Mouse (Mus musculus) heart, adult 18-20 months (tissue): Measurements from ENCODE around the gene Itpka. TPM values are rescaled to one million over a fixed set of nuclear protein-coding genes. Genes with fewer than 3 reads are reported as not detected.

Experiments used
- DNase-seq, 2 experiments: peaks; one replicate each; pipeline ENCODE4 v3.0.0; 2021 to 2022; ENCODE audit warnings: mixed read lengths in 1 of 2
- total RNA-seq, 2 experiments: library from RNA; stranded (reverse); gene quantifications; 2 replicates each; pipeline ENCODE4 v1.2.3; 2021

Itpka gene
- total RNA-seq, 2 experiments from 2014 or later: 0.42 to 0.98 TPM

- DNase-seq: no peak
These were observed 15.5 kb downstream of the Itpka start for GRCm38 (mm10) chr2:119757601-119758100.

GRCm38 (mm10) chr2:119758101-119758843 is 16.1 kb downstream of the Itpka start:
- peak in 1 of 2 experiments; percentile 25 for DNase-seq

DNA sequence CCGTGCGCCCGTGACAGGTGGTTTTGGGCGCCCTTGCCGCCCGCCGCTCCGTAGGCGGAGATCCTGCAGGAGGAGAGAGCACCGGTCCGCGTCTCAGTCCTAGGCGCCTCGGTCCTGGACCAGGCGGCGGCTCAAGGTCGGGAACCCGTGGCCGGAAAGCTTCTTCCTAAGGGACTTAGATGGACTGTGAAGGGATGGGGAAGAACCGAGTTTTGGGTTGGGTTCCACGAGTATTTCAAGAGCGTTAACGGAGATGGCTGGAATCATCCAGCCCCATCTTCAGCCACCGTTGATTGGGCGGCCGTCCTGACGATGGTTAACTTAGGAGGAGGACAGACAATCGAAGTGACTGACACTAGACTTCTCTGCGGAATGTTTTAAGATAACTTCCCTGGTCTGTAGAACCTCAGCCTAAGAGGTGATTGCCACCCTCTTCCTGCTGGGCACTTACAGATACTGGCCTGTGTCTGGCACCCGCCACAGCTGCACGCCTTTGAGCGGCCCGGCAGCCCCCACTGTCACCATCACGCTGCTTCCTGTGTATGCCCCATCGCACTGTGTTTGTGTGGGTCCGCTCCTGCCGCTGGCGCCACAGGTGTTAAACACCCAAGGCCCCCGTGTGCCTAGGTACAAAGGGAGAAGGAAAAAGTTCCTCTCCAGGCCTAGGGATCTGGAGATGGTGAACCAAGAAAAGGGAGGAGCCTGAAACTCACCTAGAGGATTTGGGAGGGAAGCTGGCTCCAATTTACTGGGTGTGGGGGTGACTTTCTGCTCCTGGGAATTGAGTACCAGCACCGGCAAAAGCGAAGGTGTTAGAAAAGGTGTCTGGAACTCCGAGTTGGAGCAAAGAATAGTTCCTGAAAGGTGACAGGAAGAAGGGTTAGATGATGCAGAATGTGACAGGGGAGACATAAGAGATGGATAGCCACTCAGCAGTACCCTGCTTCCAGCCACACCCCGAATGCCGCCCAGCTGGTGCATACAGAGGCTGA is 17.0 kb downstream of the Itpka start:
- no peak for DNase-seq

GRCm38 (mm10) chr2:119760251-119760650 is 18.1 kb downstream of the Itpka start, which contains the start of gene Ltk:
TSS of gene Ltk (minus strand) at chr2:119760431.
- no peak for DNase-seq

- DNase-seq: no peak
These were observed 20.1 kb downstream of the Itpka start for GRCm38 (mm10) chr2:119762276-119762675.

GRCm38 (mm10) chr2:119763924-119764323 is 21.8 kb downstream of the Itpka start:
- DNase-seq: no peak

- DNase-seq: no peak
These were observed 25.1 kb downstream of the Itpka start for GRCm38 (mm10) chr2:119767246-119767645.

DNA sequence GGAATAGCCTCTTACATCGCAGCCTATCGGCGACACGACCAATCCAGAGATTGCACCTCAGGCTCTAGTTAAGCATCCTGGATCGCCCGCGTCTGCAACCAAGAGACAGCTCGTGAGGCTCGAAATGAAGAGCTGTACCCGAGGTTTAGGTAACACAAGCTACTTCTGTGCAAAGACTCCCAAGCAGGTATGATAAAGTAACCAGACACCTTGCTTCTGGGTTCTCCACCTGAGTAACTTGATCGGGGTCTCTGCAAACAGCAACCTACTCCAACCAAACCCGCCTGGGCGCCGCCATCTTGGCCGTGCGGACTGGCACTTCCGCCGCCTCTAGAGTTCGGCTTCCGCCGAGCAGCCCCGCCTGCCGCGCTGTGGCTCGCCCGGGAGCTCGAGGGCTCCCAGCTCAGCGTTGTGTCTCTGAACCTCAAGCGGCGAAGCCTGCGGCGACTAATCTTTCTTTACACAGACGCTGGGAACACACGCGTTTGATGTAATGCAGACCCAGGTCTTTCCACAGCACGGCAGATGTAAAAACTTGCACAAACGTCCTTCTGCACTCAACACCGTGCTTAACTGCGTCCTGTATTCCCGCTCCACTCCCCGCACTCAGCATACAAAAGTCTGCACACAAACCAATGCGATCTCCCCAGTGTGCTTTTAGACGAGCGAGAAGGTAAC is 45.2 kb downstream of the Itpka start, which contains the start of gene Rpap1:
TSS of gene Rpap1 (minus strand) at position 332 of the 678 bp plus-strand sequence.
- DNase-seq: peak; percentile 83 to 88

DNA sequence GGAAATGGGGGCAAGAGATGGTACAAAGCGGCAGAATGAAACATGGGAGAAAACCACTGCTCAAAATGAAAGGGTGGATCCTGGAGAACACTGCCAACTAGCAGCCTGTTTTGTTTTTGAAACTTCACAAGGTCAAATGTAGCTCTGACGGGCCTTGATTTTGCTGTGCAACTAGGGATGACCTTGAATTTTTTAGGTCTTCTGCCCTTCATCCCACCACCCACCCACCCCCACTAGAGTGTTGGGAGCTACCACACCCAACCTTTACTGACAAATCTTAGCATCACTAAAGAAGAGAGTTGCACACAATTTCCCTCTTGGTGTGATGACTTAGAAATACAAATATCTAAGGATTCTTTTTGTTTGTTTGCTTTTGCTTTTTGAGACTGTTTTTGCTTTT is 47.9 kb downstream of the Itpka start:
- no peak for DNase-seq

GRCm38 (mm10) chr2:119797279-119797783 is 55.2 kb downstream of the Itpka start, which contains the start of gene Tyro3:
TSS of gene Tyro3 (plus strand) at chr2:119797733.
- no peak for DNase-seq

DNA sequence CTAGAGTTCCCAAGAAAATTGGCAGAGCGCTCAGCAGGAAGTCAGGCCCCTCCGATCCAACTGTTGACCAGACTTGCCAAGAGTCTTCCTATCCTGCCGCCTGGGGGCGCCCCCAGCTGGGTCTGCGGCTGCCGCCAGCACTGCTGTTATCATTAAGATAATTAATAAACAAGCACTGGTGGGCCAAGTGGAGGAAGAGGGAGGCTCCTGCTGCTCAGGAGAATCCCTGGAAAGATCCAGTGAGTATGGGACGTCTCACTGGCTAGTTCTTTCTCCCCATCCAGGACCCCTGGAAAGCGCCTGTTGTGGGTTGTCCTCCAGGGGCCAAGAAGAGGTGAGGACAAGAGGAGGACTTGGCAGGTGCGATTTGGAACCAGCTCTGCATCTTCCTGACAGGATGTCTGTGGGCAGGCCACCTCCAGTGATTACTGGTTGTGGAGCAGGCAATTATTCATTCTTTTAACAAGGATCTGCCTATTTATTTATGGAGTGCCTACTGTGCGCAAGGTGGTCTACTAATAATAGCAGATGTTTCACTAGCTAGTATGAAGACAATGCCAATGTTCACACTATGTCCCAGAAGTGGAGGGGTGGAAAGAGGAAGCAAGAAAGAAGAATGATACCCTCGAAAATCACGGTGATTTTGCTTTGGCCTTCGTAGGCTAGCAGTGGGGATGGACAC is 56.2 kb downstream of the Itpka start:
- DNase-seq: peak; percentile 80 to 81

DNA sequence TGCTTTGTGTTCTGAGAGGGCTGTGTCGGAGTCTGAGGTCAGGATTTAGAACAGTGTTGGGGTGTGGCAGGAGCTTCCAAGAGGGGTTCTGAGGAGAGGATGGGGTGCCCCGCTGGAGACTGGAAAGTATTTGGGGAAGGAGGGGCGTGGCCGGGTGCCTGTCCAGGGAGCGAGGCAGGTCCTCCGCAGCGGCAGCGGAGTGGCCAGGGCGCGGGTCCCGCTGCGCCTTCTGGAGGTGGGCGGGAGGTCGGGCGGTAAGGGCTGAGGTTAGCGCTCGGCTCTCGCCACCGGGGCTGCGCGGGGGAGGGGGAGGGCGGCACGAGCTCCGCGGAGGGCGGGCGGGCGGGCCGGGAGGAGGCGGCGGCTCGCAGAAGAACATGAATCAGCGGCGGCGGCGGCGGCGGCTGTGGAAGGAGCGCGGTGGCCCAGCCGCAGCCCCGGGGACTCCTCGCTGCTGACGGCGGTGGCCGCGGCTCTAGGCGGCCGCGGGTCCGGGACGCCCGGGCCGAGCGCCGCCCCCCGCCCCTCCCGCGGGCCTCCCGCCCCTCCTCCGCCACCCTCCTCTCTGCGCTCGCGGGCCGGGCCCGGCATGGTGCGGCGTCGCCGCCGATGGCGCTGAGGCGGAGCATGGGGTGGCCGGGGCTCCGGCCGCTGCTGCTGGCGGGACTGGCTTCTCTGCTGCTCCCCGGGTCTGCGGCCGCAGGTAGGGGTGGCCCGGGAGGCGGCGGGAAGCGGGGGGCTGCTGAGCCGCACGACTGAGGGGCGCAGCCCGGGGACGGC is 57.2 kb downstream of the Itpka start:
- DNase-seq: peak; percentile 41 to 68

DNA sequence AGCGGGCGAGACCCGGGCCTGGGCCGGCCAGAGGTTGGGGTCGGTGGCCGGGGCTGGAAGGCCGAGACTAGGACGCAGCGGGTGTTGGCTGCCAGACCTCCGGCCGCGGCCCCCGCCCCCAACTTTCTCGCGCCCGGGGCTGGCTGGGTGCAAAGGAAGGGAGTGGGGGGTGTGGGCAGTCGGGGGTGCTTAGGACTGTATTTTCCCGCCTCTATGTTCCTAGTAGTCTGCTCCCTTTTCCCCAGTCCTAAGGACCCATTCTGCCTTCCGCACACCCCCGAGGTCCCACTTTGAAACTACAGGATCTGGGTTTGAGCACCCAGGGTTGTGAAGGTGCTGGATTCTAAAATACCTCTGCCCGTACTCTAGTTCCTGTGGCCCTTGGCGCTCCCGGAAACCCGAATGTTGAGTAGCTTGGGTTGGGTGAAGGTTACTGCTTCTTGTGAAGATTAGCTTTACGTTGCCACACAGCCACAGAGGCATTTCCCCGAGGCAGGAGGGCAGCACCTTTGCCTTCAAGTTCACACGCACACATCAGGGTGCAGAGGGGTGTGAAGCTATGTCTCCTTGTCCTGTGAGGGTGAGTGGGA is 57.9 kb downstream of the Itpka start:
- DNase-seq: peak in 1 of 2 experiments; percentile 48

Other genes starting within 250 kb of the Itpka start
- gene Exd1, start 194.7 kb upstream of the Itpka start, total RNA-seq: under 1 TPM; 0.25 to 0.44 TPM
- 10 to 100 TPM; 81.5 to 91.6 TPM for gene Chp1, start 194.6 kb upstream of the Itpka start, total RNA-seq
- gene Nusap1, start 124.0 kb upstream of the Itpka start, total RNA-seq: 1 to 10 TPM in 1 of 2 experiments, under 1 TPM in 1; 0.95 to 1.2 TPM
- under 1 TPM; 0.25 to 0.26 TPM for gene Oip5, start 123.9 kb upstream of the Itpka start, total RNA-seq
- 10 to 100 TPM; 66.3 to 68.9 TPM for gene Ndufaf1, start 79.5 kb upstream of the Itpka start, total RNA-seq
- 10 to 100 TPM; 23.1 to 25.1 TPM for gene Rtf1, start 67.3 kb upstream of the Itpka start, total RNA-seq
- under 1 TPM in 1 of 2 experiments, not detected in 1; 0.13 TPM for gene Ltk, start 18.1 kb downstream of the Itpka start, total RNA-seq
- 10 to 100 TPM; 14.6 to 14.9 TPM for gene Rpap1, start 45.2 kb downstream of the Itpka start, total RNA-seq
- 1 to 10 TPM; 1.9 to 2.2 TPM for gene Tyro3, start 55.4 kb downstream of the Itpka start, total RNA-seq
- 10 to 100 TPM; 28.3 to 37.8 TPM for gene Mga, start 154.9 kb downstream of the Itpka start, total RNA-seq
- 1 to 10 TPM; 6.1 to 8.2 TPM for gene Mapkbp1, start 230.4 kb downstream of the Itpka start, total RNA-seq